Mouse (Mus musculus) adrenal gland, postnatal 25 days (tissue): ENCODE data around the gene Strip2. TPM values are rescaled to one million over a fixed set of nuclear protein-coding genes. Genes with fewer than 3 reads are reported as not detected.
A peak's percentile ranks its signal among the peaks of the same experiment; 100 is the strongest.

Experiments used
- DNase-seq: peaks from one replicate; pipeline ENCODE4 v3.0.0; 2021; ENCODE audit warnings: mixed read lengths
- total RNA-seq: library from RNA; stranded (reverse); gene quantifications from 2 replicates; pipeline ENCODE4 v1.2.3, GENCODE M21; 2021

The Strip2 gene
- total RNA-seq, 1 experiment from 2014 or later: 1.2 TPM

- no peak for DNase-seq
Observed at GRCm38 (mm10) chr6:29930665-29931064, 13.9 kb downstream of the Strip2 start.

GRCm38 (mm10) chr6:29931181-29931580 is 14.4 kb downstream of the Strip2 start:
- DNase-seq: no peak

- peak; percentile 2 for DNase-seq
Observed at GRCm38 (mm10) chr6:29935741-29936140, 18.9 kb downstream of the Strip2 start.

GRCm38 (mm10) chr6:29940428-29940827 is 23.6 kb downstream of the Strip2 start:
- no peak for DNase-seq

- no peak for DNase-seq
Observed at GRCm38 (mm10) chr6:29941036-29941435, 24.2 kb downstream of the Strip2 start.

GRCm38 (mm10) chr6:29944465-29944864 is 27.7 kb downstream of the Strip2 start:
- DNase-seq: no peak

- DNase-seq: no peak
Observed at GRCm38 (mm10) chr6:29946568-29946967, 29.8 kb downstream of the Strip2 start.

- DNase-seq: no peak
Observed at GRCm38 (mm10) chr6:29947823-29948222, 31.0 kb downstream of the Strip2 start.

GRCm38 (mm10) chr6:29956749-29957148 is 39.9 kb downstream of the Strip2 start:
- peak; percentile 18 for DNase-seq

GRCm38 (mm10) chr6:29958669-29959068 is 41.9 kb downstream of the Strip2 start:
- no peak for DNase-seq

GRCm38 (mm10) chr6:29961081-29961480 is 44.3 kb downstream of the Strip2 start:
- no peak for DNase-seq

- DNase-seq: no peak
Observed at GRCm38 (mm10) chr6:29967917-29968316, 51.1 kb downstream of the Strip2 start.

- DNase-seq: no peak
Observed at GRCm38 (mm10) chr6:29973341-29973740, 56.5 kb downstream of the Strip2 start.

- no peak for DNase-seq
Observed at GRCm38 (mm10) chr6:29974836-29975235, 58.0 kb downstream of the Strip2 start.

GRCm38 (mm10) chr6:29980461-29980860 is 63.6 kb downstream of the Strip2 start:
- no peak for DNase-seq

- DNase-seq: no peak
Observed at GRCm38 (mm10) chr6:29981797-29982196, 65.0 kb downstream of the Strip2 start.

- peak; percentile 84 for DNase-seq
Observed at GRCm38 (mm10) chr6:29985058-29985498, 68.3 kb downstream of the Strip2 start.

GRCm38 (mm10) chr6:29985504-29985903 is 68.7 kb downstream of the Strip2 start:
- no peak for DNase-seq

- DNase-seq: no peak
Observed at GRCm38 (mm10) chr6:29985986-29986385, 69.2 kb downstream of the Strip2 start.

GRCm38 (mm10) chr6:29987246-29987645 is 70.4 kb downstream of the Strip2 start:
- DNase-seq: no peak

- DNase-seq: peak; percentile 14
Observed at GRCm38 (mm10) chr6:29998140-29998539, 81.3 kb downstream of the Strip2 start.

GRCm38 (mm10) chr6:29998771-29999170 is 82.0 kb downstream of the Strip2 start:
- DNase-seq: no peak

- no peak for DNase-seq
Observed at GRCm38 (mm10) chr6:30002628-30003027, 85.8 kb downstream of the Strip2 start.

GRCm38 (mm10) chr6:30005851-30006250 is 89.0 kb downstream of the Strip2 start:
- DNase-seq: no peak

- DNase-seq: no peak
Observed at GRCm38 (mm10) chr6:30009204-30009603, 92.4 kb downstream of the Strip2 start.
